Mouse (Mus musculus) heart, postnatal 0 days (tissue): ENCODE measurements around the gene Serping1.

Experiments used
- CTCF ChIP-seq: IDR thresholded peaks from 2 replicates; pipeline ENCODE4 v1.5.1; 2016; ENCODE audit warnings: antibody characterized with exemption, control low read depth, low read depth
- EP300 ChIP-seq: IDR thresholded peaks from 2 replicates; pipeline ENCODE4 v1.6.1; 2016; ENCODE audit warnings: antibody characterized with exemption, low read depth

DNA sequence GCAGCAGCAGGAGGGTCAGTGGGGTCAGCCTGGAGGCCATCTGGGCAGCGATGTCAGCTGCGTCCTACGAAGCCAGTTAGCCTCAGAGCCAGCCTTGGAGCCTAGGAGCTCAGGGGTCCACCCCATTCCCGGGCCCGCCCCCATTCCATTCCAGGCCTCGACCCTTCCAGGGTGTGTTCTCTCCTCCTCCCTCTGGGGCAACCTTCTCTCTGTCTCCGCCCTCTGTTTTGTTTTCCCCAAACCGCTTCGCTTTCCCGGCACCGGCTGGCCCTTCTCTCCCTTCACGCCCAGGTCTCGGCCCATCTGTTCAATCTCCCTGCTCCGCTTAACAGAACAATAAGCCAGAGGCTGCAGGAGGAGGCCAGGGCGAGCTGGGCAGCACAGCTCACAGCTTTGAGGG, 493 bp downstream of the Serping1 start:
- TF ChIP-seq CTCF (no peak), EP300 (no peak)
